Mouse (Mus musculus) heart, postnatal 14 days (tissue): ENCODE data around the gene Gm49337. TPM values are rescaled to one million over a fixed set of nuclear protein-coding genes. Genes with fewer than 3 reads are reported as not detected.

ENCODE experiments used
- DNase-seq, 2 experiments: peaks; one replicate each; pipeline ENCODE4 v3.0.0; 2021 to 2022
- intact Hi-C: fragments of 180-260 bp; cut with DNase I; formaldehyde crosslinking; loops from one replicate; pipeline ENCODE4 v1.15.1; 2025
- total RNA-seq, 2 experiments: library from RNA; stranded (reverse); gene quantifications; 2 replicates each; pipeline ENCODE4 v1.2.3; 2021

Gene Gm49337
- total RNA-seq, 2 experiments from 2014 or later = 1.1 to 3.7 TPM

DNA sequence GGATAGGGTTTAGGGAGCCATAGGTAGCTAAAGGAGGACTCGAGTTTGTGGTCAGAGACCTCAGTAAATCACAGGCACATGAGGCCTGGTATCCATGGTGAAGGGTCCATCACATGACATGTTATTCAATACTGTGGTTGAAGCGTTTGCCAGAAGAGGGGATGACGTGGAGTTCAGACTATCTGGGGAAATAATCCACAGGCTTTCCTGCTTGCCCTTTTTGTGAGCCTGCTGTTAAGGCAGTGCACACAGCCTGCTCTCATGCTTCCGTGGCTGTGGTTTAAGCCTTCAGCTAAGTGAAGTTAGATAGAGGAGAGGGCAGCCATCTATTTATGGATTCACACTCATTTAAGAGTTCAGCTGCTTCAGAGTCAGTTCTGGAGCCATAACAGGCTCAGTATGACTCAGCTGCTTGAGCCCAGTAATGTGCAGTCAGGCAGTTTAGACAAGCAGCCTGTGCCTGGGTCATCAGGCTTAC, 127.7 kb downstream of the Gm49337 start:
- peak in 1 of 2 experiments; percentile 19 for DNase-seq
- intact Hi-C loops = no loop called here

- intact Hi-C loops = no loop called here
- DNase-seq = no peak
Observed at GRCm38 (mm10) chr4:116304551-116304950, 131.4 kb downstream of the Gm49337 start.

- intact Hi-C loops = no loop called here
- no peak for DNase-seq
Observed at GRCm38 (mm10) chr4:116317575-116317974, 144.4 kb downstream of the Gm49337 start.

DNA sequence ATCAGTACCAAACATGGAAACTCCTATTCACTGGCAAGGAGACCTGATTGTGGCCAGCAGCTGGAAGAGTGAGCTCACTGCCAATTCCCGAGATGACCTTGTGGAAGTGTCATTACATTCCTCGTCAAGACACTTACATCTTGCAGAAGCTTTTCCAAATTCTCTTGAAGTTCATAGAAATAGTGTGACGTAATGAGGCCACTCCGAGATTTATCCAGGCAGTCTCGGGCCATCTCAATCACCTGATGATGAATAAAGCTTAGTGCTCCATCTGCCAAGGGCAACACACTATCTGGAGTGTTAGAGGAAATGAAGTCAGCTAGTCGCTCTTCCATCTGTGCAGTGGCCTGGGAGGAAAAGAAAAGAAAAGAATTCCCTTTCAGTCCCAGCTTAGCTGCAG, 148.9 kb downstream of the Gm49337 start:
- intact Hi-C loops = no loop called here
- DNase-seq = peak in 1 of 2 experiments; percentile 43

DNA sequence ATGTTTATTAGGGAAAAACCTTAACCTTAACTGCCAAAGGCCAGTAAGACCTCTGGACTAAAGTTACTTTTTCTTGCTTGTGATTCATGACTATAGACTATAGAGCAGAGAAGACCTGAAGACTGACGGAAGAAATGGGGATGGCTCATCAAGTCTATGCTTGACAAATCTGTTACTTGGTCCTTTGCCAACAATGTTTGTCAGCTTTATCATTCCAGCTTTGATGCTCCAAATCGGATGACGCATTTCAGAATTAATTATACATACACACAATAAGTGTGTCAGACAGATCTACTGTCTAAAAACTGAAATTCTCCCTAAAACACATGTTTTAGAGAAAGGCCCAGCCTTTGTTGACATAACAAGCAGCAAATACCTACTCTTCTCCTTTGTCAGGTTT, 156.1 kb downstream of the Gm49337 start:
- intact Hi-C loops = no loop called here
- no peak for DNase-seq

- no peak for DNase-seq
- intact Hi-C loops = no loop called here
Observed at GRCm38 (mm10) chr4:116336294-116336693, 163.1 kb downstream of the Gm49337 start.

GRCm38 (mm10) chr4:116342119-116342518, 168.9 kb downstream of the Gm49337 start:
- intact Hi-C loops = loop anchor here (5.0 kb wide), 2 partner anchors 60 to 105 kb away; no protein-coding TSS in a partner anchor
- peak; percentile 49 to 73 for DNase-seq

Other genes with a start within 250 kb of the Gm49337 start
- not detected for gene Dmbx1, start 233.5 kb upstream of the Gm49337 start, total RNA-seq
- under 1 TPM; 0.53 to 0.78 TPM for gene Faah, start 155.5 kb upstream of the Gm49337 start, total RNA-seq
- 10 to 100 TPM; 24.4 to 25.6 TPM for gene Nsun4, start 119.5 kb upstream of the Gm49337 start, total RNA-seq
- gene Uqcrh, start 98.3 kb upstream of the Gm49337 start, total RNA-seq = 1,000 to 10,000 TPM; 1,830 to 1,899 TPM
- gene Lrrc41, start 98.1 kb upstream of the Gm49337 start, total RNA-seq = 10 to 100 TPM; 30.7 to 31.5 TPM
- 1 to 10 TPM in 1 of 2 experiments, under 1 TPM in 1; 0.81 to 1.5 TPM for gene Rad54l, start 49.7 kb upstream of the Gm49337 start, total RNA-seq
- gene Pomgnt1, start 49.5 kb upstream of the Gm49337 start, total RNA-seq = 10 to 100 TPM; 69.3 to 74.1 TPM
- 1 to 10 TPM; 3.7 to 5.5 TPM for gene Lurap1, start 22.0 kb upstream of the Gm49337 start, total RNA-seq
- under 1 TPM in 1 of 2 experiments, not detected in 1; 0.36 TPM for gene Tspan1, start 5.8 kb upstream of the Gm49337 start, total RNA-seq
- not detected for gene 1700042G07Rik, start within 50 bp of the Gm49337 start, total RNA-seq
- 10 to 100 TPM; 18.3 to 18.9 TPM for gene Pik3r3, start 48.2 kb downstream of the Gm49337 start, total RNA-seq